Mouse (Mus musculus) stomach, postnatal 0 days (tissue): ENCODE results near the gene Tln1. TPM values are rescaled to one million over a fixed set of nuclear protein-coding genes. Genes with fewer than 3 reads are reported as not detected.
"Not testable (repeated sequence)": the region's sequence is repeated elsewhere in the genome, so short reads cannot be mapped to it uniquely, and the experiment has no call there.

ENCODE experiments used
- ATAC-seq: fragments of 200-750 bp; cut with Nextera tagmentation; 2 replicates; pipeline ENCODE4 v1.8.0; 2017; ENCODE audit not compliant: low FRiP score, low TSS enrichment
- DNase-seq: peaks from one replicate; pipeline ENCODE4 v3.0.0-alpha.2; 2016; ENCODE audit warnings: low spot score
- H3K27ac ChIP-seq: fragments of 300-500 bp; sonication (generic); replicated peaks from 2 replicates; pipeline ENCODE4 v1.5.1; 2014; ENCODE audit warnings: mild to moderate bottlenecking, control low read depth
- H3K27me3 ChIP-seq: fragments of 300-500 bp; sonication (generic); 2 replicates; pipeline ENCODE4 v1.6.1; 2014; ENCODE audit warnings: low read length; ENCODE audit not compliant: control insufficient read depth, insufficient read depth
- H3K36me3 ChIP-seq: fragments of 300-500 bp; sonication (generic); 2 replicates; pipeline ENCODE4 v1.6.1; 2014; ENCODE audit warnings: low read length, mixed read lengths; ENCODE audit not compliant: control insufficient read depth, insufficient read depth
- H3K4me1 ChIP-seq: fragments of 300-500 bp; sonication (generic); replicated peaks from 2 replicates; pipeline ENCODE4 v1.6.1; 2014; ENCODE audit warnings: antibody characterized with exemption; ENCODE audit not compliant: control insufficient read depth, insufficient read depth
- H3K4me2 ChIP-seq: fragments of 300-500 bp; sonication (generic); replicated peaks from 2 replicates; pipeline ENCODE4 v1.6.1; 2014; ENCODE audit warnings: low read depth, mild to moderate bottlenecking, control low read depth, moderate library complexity
- H3K4me3 ChIP-seq: fragments of 300-500 bp; sonication (generic); 2 replicates; pipeline ENCODE4 v1.5.1; 2014; ENCODE audit warnings: low read depth, low read length, control low read depth
- H3K9ac ChIP-seq: fragments of 300-500 bp; sonication (generic); 2 replicates; pipeline ENCODE4 v1.6.1; 2014; ENCODE audit warnings: mild to moderate bottlenecking, low read length, control low read depth, mixed read lengths
- H3K9me3 ChIP-seq: fragments of 300-500 bp; sonication (generic); 2 replicates; pipeline ENCODE4 v1.6.1; 2016; ENCODE audit warnings: low read length; ENCODE audit not compliant: control insufficient read depth
- CTCF ChIP-seq: IDR thresholded peaks from 2 replicates; pipeline ENCODE4 v1.5.1; 2016; ENCODE audit warnings: antibody characterized with exemption, low read depth, mild to moderate bottlenecking, moderate library complexity
- EP300 ChIP-seq: optimal IDR thresholded peaks from 2 replicates; pipeline ENCODE3; 2016; ENCODE audit warnings: antibody characterized with exemption
- WGBS: fragments of 180-500 bp; shearing (Covaris S2); extraction: QIAGEN DNeasy Blood & Tissue Kit; methylation state at CpG from one replicate; pipeline ENCODE4 v1.1.7; 2014; 5-methylcytosine and 5-hydroxymethylcytosine counted together
- polyA plus RNA-seq: library from polyadenylated mRNA; unstranded; fragments of >200 nt; fragmentation: Nextera tagmentation; extraction: Ambion mirVana; gene quantifications from 2 replicates; pipeline ENCODE4 v1.2.1, GENCODE M21; 2015

Tln1 gene
- polyA plus RNA-seq, 1 experiment from 2014 or later = 60.3 TPM

- WGBS = 43% methylated on average over 12 of the region's 12 CpGs
- H3K4me3 ChIP-seq = peak overlapping the region; percentile 73
- peak overlapping the region; percentile 89 for H3K27ac ChIP-seq
- H3K4me2 ChIP-seq = peak overlapping the region; percentile 44; the same call in 1 of the 2 replicates
- no peaks in the 10 kb centered on the region for H3K9me3 ChIP-seq
- ATAC-seq (no peak; the same call in 1 of the 2 replicates), DNase-seq (no peak)
- no peaks in the 10 kb centered on the region for H3K4me1 ChIP-seq
- no peak for TF ChIP-seq CTCF
- TF ChIP-seq EP300 = no peak
- no peaks in the 10 kb centered on the region for H3K27me3 ChIP-seq
- H3K36me3 ChIP-seq = no peaks in the 10 kb centered on the region
- 0 out of 2 replicates have a peak overlapping the region, but pooled peaks have one; percentile 23 for H3K9ac ChIP-seq
Measured at GRCm38 (mm10) chr4:43492101-43492820, 70.2 kb downstream of the Tln1 start.

- WGBS = 62% methylated on average over 5 of the region's 5 CpGs
- no peak overlapping the region for H3K4me3 ChIP-seq
- DNase-seq (peak; percentile 44), ATAC-seq (peak; percentile 15; the same call in 1 of the 2 replicates)
- no peaks in the 10 kb centered on the region for H3K9me3 ChIP-seq
- H3K4me1 ChIP-seq = no peaks in the 10 kb centered on the region
- H3K27ac ChIP-seq = no peak overlapping the region
- H3K27me3 ChIP-seq = no peaks in the 10 kb centered on the region
- H3K9ac ChIP-seq = no peak overlapping the region
- TF ChIP-seq CTCF (no peak), EP300 (no peak)
- no peaks in the 10 kb centered on the region for H3K36me3 ChIP-seq
- H3K4me2 ChIP-seq = no peak overlapping the region
Measured at GRCm38 (mm10) chr4:43490801-43491200, 71.7 kb downstream of the Tln1 start.

GRCm38 (mm10) chr4:43489611-43490010, 72.9 kb downstream of the Tln1 start:
- no peak for TF ChIP-seq EP300
- no peak for TF ChIP-seq CTCF
- Histone ChIP-seq H3K27me3 (no peaks in the 10 kb centered on the region), H3K36me3 (no peaks in the 10 kb centered on the region), H3K9ac (no peak overlapping the region), H3K9me3 (no peaks in the 10 kb centered on the region), H3K4me3 (no peak overlapping the region), H3K27ac (no peak overlapping the region), H3K4me1 (no peaks in the 10 kb centered on the region), H3K4me2 (no peak overlapping the region)
- ATAC-seq (no peak), DNase-seq (no peak)
- whole genome bisulfite sequencing = 89% methylated on average over 3 of the region's 3 CpGs

GRCm38 (mm10) chr4:43485666-43486065, 76.8 kb downstream of the Tln1 start:
- not testable (repeated sequence) for H3K4me3 ChIP-seq, H3K4me2 ChIP-seq, H3K9me3 ChIP-seq, H3K27me3 ChIP-seq, ATAC-seq, H3K9ac ChIP-seq, DNase-seq, H3K4me1 ChIP-seq, H3K27ac ChIP-seq, H3K36me3 ChIP-seq
- peak; percentile 29; the same call in 1 of the 2 replicates for TF ChIP-seq CTCF
- 85% methylated on average over 5 of the region's 5 CpGs for WGBS

GRCm38 (mm10) chr4:43483535-43484091, 78.9 kb downstream of the Tln1 start, which contains the start of gene Sit1:
Gene Sit1, minus strand, starts transcription at chr4:43483734.
- no peaks in the 10 kb centered on the region for H3K4me1 ChIP-seq

GRCm38 (mm10) chr4:43482591-43482990, 79.9 kb downstream of the Tln1 start:
- no peak overlapping the region for H3K4me2 ChIP-seq
- H3K27ac ChIP-seq = no peak overlapping the region
- TF ChIP-seq EP300 (no peak), CTCF (no peak)
- no peak overlapping the region for H3K4me3 ChIP-seq
- H3K9ac ChIP-seq = no peak overlapping the region
- DNase-seq (no peak), ATAC-seq (no peak; the same call in 1 of the 2 replicates)
- no peaks in the 10 kb centered on the region for H3K4me1 ChIP-seq
- H3K36me3 ChIP-seq = no peaks in the 10 kb centered on the region
- no peaks in the 10 kb centered on the region for H3K9me3 ChIP-seq
- WGBS = 71% methylated on average over 10 of the region's 10 CpGs
- no peaks in the 10 kb centered on the region for H3K27me3 ChIP-seq

More at GRCm38 (mm10) chr4:43483535-43484091, 78.9 kb downstream of the Tln1 start, which contains the start of gene Sit1:
- no peak within 1 kb of the TSS for H3K27ac ChIP-seq
- DNase-seq (no peak), ATAC-seq (no peak)
- H3K36me3 ChIP-seq = no peaks in the 10 kb centered on the region
- H3K9ac ChIP-seq = no peak within 1 kb of the TSS
- no peaks in the 10 kb centered on the region for H3K27me3 ChIP-seq
- H3K4me3 ChIP-seq = no peak within 1 kb of the TSS
- whole genome bisulfite sequencing = 53% methylated on average over 12 of the region's 12 CpGs
- H3K9me3 ChIP-seq = no peaks in the 10 kb centered on the region
- H3K4me2 ChIP-seq = no peak within 1 kb of the TSS
- TF ChIP-seq CTCF (no peak), EP300 (no peak)
